Mouse (Mus musculus): ENCODE data around the gene Olfr1309.

GRCm38 (mm10) chr2:112024312-112024711, 34.2 kb upstream of the Olfr1309 start, which contains the start of gene Olfr1311:
- TF ChIP-seq CTCF (conservative IDR thresholded peaks at IDR 0.05; ENCODE audit: insufficient read depth, insufficient read length, low read depth, low read length) (no peak), POLR2A (IDR thresholded peaks at IDR 0.05; ENCODE audit: low read depth, low read length) (no peak)

All from kidney, adult 2 months (tissue).